Mouse (Mus musculus) bone marrow, adult 2 months (tissue): ENCODE results near the gene Folr2.

Experiments used
- CTCF ChIP-seq: fragments of 200-500 bp; IDR thresholded peaks from 2 replicates; pipeline ENCODE4 v1.5.1; 2011; ENCODE audit warnings: low read length, control low read depth; ENCODE audit not compliant: control insufficient read depth, insufficient read depth
- POLR2A ChIP-seq: fragments of 200-500 bp; IDR thresholded peaks from 2 replicates; pipeline ENCODE4 v1.6.1; 2011; ENCODE audit warnings: low read depth, mild to moderate bottlenecking, control low read depth, low read length, borderline replicate concordance; ENCODE audit not compliant: control insufficient read depth

DNA sequence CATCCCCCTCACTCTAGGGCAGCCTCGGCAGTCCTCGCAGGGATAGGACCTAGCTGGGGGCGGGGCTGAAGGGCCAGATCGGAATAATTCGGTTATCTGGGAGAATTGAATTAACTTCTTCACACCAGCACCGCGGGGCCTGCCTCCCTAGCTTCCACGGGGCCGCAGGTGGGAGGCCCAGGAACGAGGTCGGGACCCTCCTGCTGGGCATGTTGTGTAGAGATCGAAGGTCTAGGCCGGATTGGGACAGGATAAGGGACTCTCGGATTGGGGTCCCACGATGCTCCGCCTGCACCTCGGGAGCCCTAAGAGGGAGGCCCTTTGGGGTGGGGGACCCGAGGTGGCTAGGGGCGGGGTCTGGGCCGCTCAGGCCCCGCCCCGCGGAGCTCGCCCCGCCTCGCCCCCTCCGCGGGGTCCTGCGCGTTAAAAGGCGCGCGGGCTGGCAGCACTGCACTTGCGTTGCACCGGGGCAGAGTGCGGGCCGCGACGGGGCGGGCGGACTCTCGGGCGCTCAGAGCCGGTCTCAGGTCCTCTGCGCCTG is 39.1 kb downstream of the Folr2 start, which contains the start of gene Phox2a:
- TF ChIP-seq CTCF (no peak), POLR2A (no peak)
